Mouse (Mus musculus) MEL (cell line): Measurements from ENCODE around the gene Rpa3. TPM values are rescaled to one million over a fixed set of nuclear protein-coding genes. Genes with fewer than 3 reads are reported as not detected.

ENCODE experiments used
- DNase-seq: peaks from one replicate; pipeline ENCODE4 v3.0.0; 2011; ENCODE audit warnings: low read depth, low spot score
- H3K27ac ChIP-seq: 2 replicates; pipeline ENCODE4 v1.5.1; 2012; ENCODE audit warnings: low read depth, mild to moderate bottlenecking, control low read depth, low read length, moderate library complexity; ENCODE audit not compliant: control insufficient read depth
- H3K27me3 ChIP-seq, 2 experiments: fragments of 150-350 bp in 1 of 2; sonication (generic) in 1 of 2; 2 replicates each; pipeline ENCODE4 v1.6.1; 2012; ENCODE audit warnings: low read length in 2 of 2, mild to moderate bottlenecking in 2 of 2, improper control_type of control experiment in 1 of 2, moderate library complexity in 1 of 2; ENCODE audit not compliant: insufficient read depth in 2 of 2, control insufficient read depth in 1 of 2
- H3K36me3 ChIP-seq, 2 experiments: 2 replicates each; pipeline ENCODE4 v1.6.1; 2012 to 2014; ENCODE audit warnings: low read length in 2 of 2, improper control_type of control experiment in 1 of 2, inconsistent platforms in 1 of 2, mild to moderate bottlenecking in 1 of 2; ENCODE audit not compliant: insufficient read depth in 2 of 2, control insufficient read depth in 1 of 2
- H3K4me1 ChIP-seq, 2 experiments: fragments of 150-350 bp in 1 of 2; sonication (generic) in 1 of 2; 2 replicates each; pipeline ENCODE4 v1.6.1; 2012; ENCODE audit warnings: low read length in 2 of 2, improper control_type of control experiment in 1 of 2, mild to moderate bottlenecking in 1 of 2; ENCODE audit not compliant: insufficient read depth in 2 of 2, control insufficient read depth in 1 of 2
- H3K4me3 ChIP-seq, 2 experiments: fragments of 150-350 bp in 1 of 2; sonication (generic) in 1 of 2; 2 replicates each; pipeline ENCODE4 v1.5.1; 2012; ENCODE audit warnings: low read depth in 2 of 2, low read length in 2 of 2, mild to moderate bottlenecking in 2 of 2, moderate library complexity in 2 of 2, control low read depth in 1 of 2, improper control_type of control experiment in 1 of 2; ENCODE audit not compliant: control insufficient read depth in 1 of 2, insufficient read depth in 1 of 2
- H3K79me2 ChIP-seq: 2 replicates; pipeline ENCODE4 v1.6.1; 2012; ENCODE audit warnings: mild to moderate bottlenecking, low read length, moderate library complexity; ENCODE audit not compliant: control insufficient read depth, poor library complexity, insufficient read depth
- H3K9ac ChIP-seq: 2 replicates; pipeline ENCODE4 v1.6.1; 2012; ENCODE audit warnings: low read depth, mild to moderate bottlenecking, control low read depth, low read length, moderate library complexity; ENCODE audit not compliant: control insufficient read depth, poor library complexity, severe bottlenecking
- H3K9me3 ChIP-seq: fragments of 150-350 bp; sonication (generic); replicated peaks from 2 replicates; pipeline ENCODE4 v1.6.1; 2012; ENCODE audit warnings: mild to moderate bottlenecking, low read length, improper control_type of control experiment, moderate library complexity; ENCODE audit not compliant: insufficient read depth
- CHD2 ChIP-seq: IDR thresholded peaks from 2 replicates; pipeline ENCODE4 v1.6.1; 2011; ENCODE audit warnings: low read length, improper control_type of control experiment
- CTCF ChIP-seq, 3 experiments: IDR thresholded peaks in 2 of 3; conservative IDR thresholded peaks in 1 of 3; 2 replicates each; pipeline ENCODE4 v1.5.1; 2011 to 2012; ENCODE audit warnings: low read length in 3 of 3, low read depth in 2 of 3, mild to moderate bottlenecking in 2 of 3, improper control_type of control experiment in 1 of 3, inconsistent platforms in 1 of 3, mixed read lengths in 1 of 3, moderate library complexity in 1 of 3; ENCODE audit not compliant: control insufficient read depth in 1 of 3, insufficient read depth in 1 of 3, poor library complexity in 1 of 3, severe bottlenecking in 1 of 3
- E2F4 ChIP-seq: IDR thresholded peaks from 2 replicates; pipeline ENCODE4 v1.6.1; 2011; ENCODE audit warnings: low read depth, low read length, improper control_type of control experiment, borderline replicate concordance
- EP300 ChIP-seq, 2 experiments: IDR thresholded peaks; 2 replicates each; pipeline ENCODE4 v1.6.1; 2011; ENCODE audit warnings: improper control_type of control experiment in 2 of 2, low read length in 2 of 2, low read depth in 1 of 2, mild to moderate bottlenecking in 1 of 2
- ETS1 ChIP-seq: IDR thresholded peaks from 2 replicates; pipeline ENCODE4 v1.6.1; 2012; ENCODE audit warnings: low read depth, mild to moderate bottlenecking, inconsistent platforms, low read length, improper control_type of control experiment, moderate library complexity
- GABPA ChIP-seq: IDR thresholded peaks from 2 replicates; pipeline ENCODE4 v1.6.1; 2012; ENCODE audit warnings: low read depth, mild to moderate bottlenecking, inconsistent platforms, low read length, improper control_type of control experiment, moderate library complexity
- HCFC1 ChIP-seq: IDR thresholded peaks from 2 replicates; pipeline ENCODE4 v1.6.1; 2012; ENCODE audit warnings: low read depth, mild to moderate bottlenecking, inconsistent platforms, low read length, improper control_type of control experiment, moderate library complexity
- KAT2A ChIP-seq: conservative IDR thresholded peaks from 2 replicates; pipeline ENCODE4 v1.6.1; 2012; ENCODE audit warnings: low read depth, low read length, improper control_type of control experiment, inconsistent platforms
- MAFK ChIP-seq: IDR thresholded peaks from 2 replicates; pipeline ENCODE4 v1.6.1; 2011; ENCODE audit warnings: low read depth, mild to moderate bottlenecking, low read length, improper control_type of control experiment, borderline replicate concordance
- MAX ChIP-seq: IDR thresholded peaks from 2 replicates; pipeline ENCODE4 v1.6.1; 2011; ENCODE audit warnings: low read length, improper control_type of control experiment
- MAZ ChIP-seq: IDR thresholded peaks from 2 replicates; pipeline ENCODE4 v1.6.1; 2012; ENCODE audit warnings: low read depth, mild to moderate bottlenecking, inconsistent platforms, low read length, improper control_type of control experiment
- MEF2A ChIP-seq: IDR thresholded peaks from 2 replicates; pipeline ENCODE4 v1.6.1; 2014; ENCODE audit warnings: low read depth, mild to moderate bottlenecking, inconsistent platforms, low read length, improper control_type of control experiment; ENCODE audit not compliant: poor library complexity, insufficient replicate concordance, severe bottlenecking; ENCODE audit errors: extremely low read depth
- MXI1 ChIP-seq: IDR thresholded peaks from 2 replicates; pipeline ENCODE4 v1.6.1; 2011; ENCODE audit warnings: mild to moderate bottlenecking, low read depth, low read length, improper control_type of control experiment
- MYC ChIP-seq: IDR thresholded peaks from 2 replicates; pipeline ENCODE4 v1.6.1; 2011; ENCODE audit warnings: low read depth, mild to moderate bottlenecking, low read length, improper control_type of control experiment, moderate library complexity
- NELFE ChIP-seq: IDR thresholded peaks from 2 replicates; pipeline ENCODE4 v1.6.1; 2011; ENCODE audit warnings: low read depth, low read length, improper control_type of control experiment
- NRF1 ChIP-seq: IDR thresholded peaks from 2 replicates; pipeline ENCODE4 v1.6.1; 2014; ENCODE audit warnings: low read depth, mild to moderate bottlenecking, inconsistent platforms, low read length, improper control_type of control experiment, moderate library complexity; ENCODE audit not compliant: poor library complexity, insufficient read depth, severe bottlenecking
- POLR2A ChIP-seq, 2 experiments: IDR thresholded peaks; 2 replicates each; pipeline ENCODE4 v1.6.1; 2011 to 2012; ENCODE audit warnings: low read length in 2 of 2, mild to moderate bottlenecking in 2 of 2, control low read depth in 1 of 2, improper control_type of control experiment in 1 of 2, low read depth in 1 of 2, moderate library complexity in 1 of 2; ENCODE audit not compliant: control insufficient read depth in 1 of 2, insufficient read depth in 1 of 2, poor library complexity in 1 of 2
- POLR2AphosphoS2 ChIP-seq: IDR thresholded peaks from 2 replicates; pipeline ENCODE4 v1.6.1; 2011; ENCODE audit warnings: low read length, improper control_type of control experiment
- POLR2AphosphoS5 ChIP-seq: IDR thresholded peaks from 2 replicates; pipeline ENCODE4 v1.6.1; 2012; ENCODE audit warnings: low read depth, borderline replicate concordance, mild to moderate bottlenecking, inconsistent platforms, low read length, moderate library complexity, mixed read lengths
- RAD21 ChIP-seq: IDR thresholded peaks from 2 replicates; pipeline ENCODE4 v1.6.1; 2011; ENCODE audit warnings: mild to moderate bottlenecking, low read depth, low read length, improper control_type of control experiment
- SIN3A ChIP-seq: IDR thresholded peaks from 2 replicates; pipeline ENCODE4 v1.6.1; 2012; ENCODE audit warnings: low read length, improper control_type of control experiment, inconsistent platforms
- TBP ChIP-seq: IDR thresholded peaks from 2 replicates; pipeline ENCODE4 v1.8.0; 2011; ENCODE audit warnings: low read depth, low read length, improper control_type of control experiment
- USF1 ChIP-seq: IDR thresholded peaks from 2 replicates; pipeline ENCODE4 v1.6.1; 2014; ENCODE audit warnings: low read depth, mild to moderate bottlenecking, inconsistent platforms, low read length, improper control_type of control experiment, moderate library complexity
- ZC3H11A ChIP-seq: IDR thresholded peaks from 2 replicates; pipeline ENCODE4 v1.6.1; 2012; ENCODE audit warnings: low read depth, mild to moderate bottlenecking, inconsistent platforms, low read length, improper control_type of control experiment
- ZKSCAN1 ChIP-seq: IDR thresholded peaks from 2 replicates; pipeline ENCODE4 v1.6.1; 2012; ENCODE audit warnings: low read depth, mild to moderate bottlenecking, inconsistent platforms, low read length, improper control_type of control experiment, moderate library complexity
- ZMIZ1 ChIP-seq: IDR thresholded peaks from 2 replicates; pipeline ENCODE4 v1.6.1; 2012; ENCODE audit warnings: low read depth, mild to moderate bottlenecking, inconsistent platforms, low read length, improper control_type of control experiment, moderate library complexity
- polyA plus RNA-seq, 2 experiments: library from polyadenylated mRNA; stranded (reverse) in 1 of 2; unstranded in 1 of 2; fragments of >175 nt in 1 of 2; fragments of >200 nt in 1 of 2; gene quantifications; 2 replicates each; pipeline versions ENCODE4 v1.2.1 to v1.2.4; 2012; ENCODE audit warnings: low replicate concordance in 2 of 2, low read depth in 1 of 2; ENCODE audit not compliant: insufficient read length in 2 of 2, insufficient read depth in 1 of 2, missing spikeins in 1 of 2
- total RNA-seq: library from RNA; depleted of rRNA; stranded (reverse); fragments of 300-350 nt; gene quantifications from 2 replicates; pipeline ENCODE4 v1.2.3, GENCODE M21; 2012

Gene Rpa3
- total and polyA plus RNA-seq, 3 experiments = 78.2 to 80.9 TPM; not detected in 1

GRCm38 (mm10) chr6:8286146-8286545 lies 27.2 kb upstream of the Rpa3 start:
- TF ChIP-seq GABPA (no peak), MAFK (no peak), MAZ (no peak), ZMIZ1 (no peak), POLR2A (IDR thresholded peaks at IDR 0.05; ENCODE audit: control insufficient read depth in 1 of 2, insufficient read depth in 1 of 2, low read depth in 1 of 2, low read length in 2 of 2, poor library complexity in 1 of 2) (no peak), ETS1 (no peak), NRF1 (no peak), TBP (no peak), CHD2 (no peak), CTCF (IDR thresholded peaks at IDR 0.05 in 2 of 3, conservative IDR thresholded peaks at IDR 0.05 in 1 of 3; ENCODE audit: control insufficient read depth in 1 of 3, insufficient read depth in 1 of 3, low read depth in 2 of 3, low read length in 3 of 3, poor library complexity in 1 of 3, severe bottlenecking in 1 of 3) (no peak), NELFE (no peak), USF1 (no peak), SIN3A (no peak)
- H3K36me3 ChIP-seq = peaks cover 0 to 4% of the 10 kb centered on the region in 2 experiments; a peak in 2 of 4 replicates
- no peaks in the 10 kb centered on the region for H3K9me3 ChIP-seq
- peaks cover 0 to 4% of the 10 kb centered on the region in 2 experiments; a peak in 2 of 4 replicates for H3K4me1 ChIP-seq
- DNase-seq = no peak
- no peaks in the 10 kb centered on the region for H3K27me3 ChIP-seq
- H3K9ac ChIP-seq = no peak overlapping the region
- no peak overlapping the region for H3K27ac ChIP-seq
- H3K4me3 ChIP-seq = no peak overlapping the region
- H3K79me2 ChIP-seq = no peaks in the 10 kb centered on the region

- no peak for DNase-seq
- H3K9ac ChIP-seq = no peak overlapping the region
- H3K36me3 ChIP-seq = peaks cover 0 to 4% of the 10 kb centered on the region in 2 experiments; a peak in 2 of 4 replicates
- H3K27me3 ChIP-seq = no peaks in the 10 kb centered on the region
- no peaks in the 10 kb centered on the region for H3K79me2 ChIP-seq
- no peak for TF ChIP-seq USF1
- TF ChIP-seq, all 39 proteins: peak for 0
- Histone ChIP-seq H3K4me1 (peaks cover 0 to 4% of the 10 kb centered on the region in 2 experiments; a peak in 2 of 4 replicates), H3K9me3 (no peaks in the 10 kb centered on the region), H3K27ac (no peak overlapping the region), H3K4me3 (no peak overlapping the region)
Observed at GRCm38 (mm10) chr6:8285401-8285960, 26.5 kb upstream of the Rpa3 start.

GRCm38 (mm10) chr6:8283255-8283654 lies 24.3 kb upstream of the Rpa3 start:
- Histone ChIP-seq H3K27me3 (no peaks in the 10 kb centered on the region), H3K79me2 (no peaks in the 10 kb centered on the region), H3K9ac (no peak overlapping the region), H3K4me3 (no peak overlapping the region), H3K36me3 (peaks cover 0 to 4% of the 10 kb centered on the region in 2 experiments; a peak in 2 of 4 replicates), H3K4me1 (peaks cover 0 to 4% of the 10 kb centered on the region in 2 experiments; a peak in 2 of 4 replicates), H3K27ac (no peak overlapping the region), H3K9me3 (no peaks in the 10 kb centered on the region)
- no peak for DNase-seq
- no peak for TF ChIP-seq E2F4
- no peak for TF ChIP-seq KAT2A
- TF ChIP-seq MAX = no peak
- TF ChIP-seq MYC = no peak
- no peak for TF ChIP-seq RAD21
- no peak for TF ChIP-seq ZMIZ1
- TF ChIP-seq ZC3H11A = no peak
- no peak for TF ChIP-seq ZKSCAN1
- TF ChIP-seq EP300 (IDR thresholded peaks at IDR 0.05; ENCODE audit: low read depth in 1 of 2, low read length in 2 of 2) = peak in 1 of 2 experiments; percentile 74; a peak in 1 of 4 replicates
- TF ChIP-seq MEF2A = peak; percentile 32; the same call in 1 of the 2 replicates
- TF ChIP-seq HCFC1 = no peak
- TF ChIP-seq MXI1 = no peak
- no peak for TF ChIP-seq GABPA
- no peak for TF ChIP-seq POLR2AphosphoS5
- TF ChIP-seq POLR2AphosphoS2 = no peak
